Mouse (Mus musculus): Measurements from ENCODE around the gene Ambra1. TPM values are rescaled to one million over a fixed set of nuclear protein-coding genes. Genes with fewer than 3 reads are reported as not detected.

Gene Ambra1
- total and polyA plus RNA-seq, 3 experiments: 15.8 to 27.1 (median 21.9) TPM

GRCm38 (mm10) chr2:91960459-91960858, 230.5 kb downstream of the Ambra1 start:
- H3K27ac ChIP-seq (ENCODE audit: insufficient read depth, low read depth): no peak overlapping the region
- H3K79me2 ChIP-seq (replicated peaks; ENCODE audit: control insufficient read depth, extremely low read depth, insufficient read depth, poor library complexity, severe bottlenecking): peaks cover 28% of the 10 kb centered on the region
- TF ChIP-seq JUN (IDR thresholded peaks at IDR 0.05; ENCODE audit: insufficient read depth, low read depth, low read length) (no peak), CTCF (conservative IDR thresholded peaks at IDR 0.05 in 1 of 2, IDR thresholded peaks at IDR 0.05 in 1 of 2; ENCODE audit: low read depth in 2 of 2, low read length in 2 of 2) (no peak), ELF1 (IDR thresholded peaks at IDR 0.05; ENCODE audit: low read depth, low read length) (no peak), NELFE (IDR thresholded peaks at IDR 0.05; ENCODE audit: low read depth, low read length) (no peak), GABPA (IDR thresholded peaks at IDR 0.05; ENCODE audit: insufficient replicate concordance, low read depth, low read length) (no peak), USF2 (conservative IDR thresholded peaks at IDR 0.05; ENCODE audit: low read depth, low read length) (no peak)
- in situ Hi-C loops (cut with MboI; ENCODE audit: low pct_ligation_motif_present, low pct_unique_long_range_greater_than_20kb, low sequenced_read_pairs): no loop called here
- H3K4me1 ChIP-seq (ENCODE audit: control insufficient read depth in 1 of 2, insufficient read depth in 2 of 2): peaks cover 12 to 79% of the 10 kb centered on the region in 2 experiments
- H3K4me2 ChIP-seq (ENCODE audit: insufficient read depth, low read depth, poor library complexity, severe bottlenecking): no peak overlapping the region
- H3K4me3 ChIP-seq (replicated peaks in 1 of 3; ENCODE audit: low read depth in 2 of 3, low read length in 2 of 3, poor library complexity in 1 of 3): no peak overlapping the region
- no peaks in the 10 kb centered on the region for H3K9me3 ChIP-seq (replicated peaks; ENCODE audit: low read length)
- H3K27me3 ChIP-seq (replicated peaks): no peaks in the 10 kb centered on the region
- dilution Hi-C loops (cut with MboI; ENCODE audit: extremely low pct_ligation_motif_present, extremely low pct_unique_long_range_greater_than_20kb, low sequenced_read_pairs): no loop called here
- H3K9ac ChIP-seq (ENCODE audit: insufficient read depth, low read depth): no peak overlapping the region
- peaks cover 0 to 46% of the 10 kb centered on the region in 2 experiments for H3K36me3 ChIP-seq (replicated peaks in 1 of 2; ENCODE audit: control insufficient read depth in 1 of 2, insufficient read depth in 1 of 2, low read length in 1 of 2)
- DNase-seq (ENCODE audit: extremely low read depth): no peak

GRCm38 (mm10) chr2:91961901-91962761, 232.2 kb downstream of the Ambra1 start:
- H3K27ac ChIP-seq (ENCODE audit: insufficient read depth, low read depth): no peak overlapping the region
- dilution Hi-C loops (cut with MboI; ENCODE audit: extremely low pct_ligation_motif_present, extremely low pct_unique_long_range_greater_than_20kb, low sequenced_read_pairs): no loop called here
- H3K36me3 ChIP-seq (replicated peaks in 1 of 2; ENCODE audit: control insufficient read depth in 1 of 2, insufficient read depth in 1 of 2, low read length in 1 of 2): peaks cover 0 to 38% of the 10 kb centered on the region in 2 experiments
- H3K27me3 ChIP-seq (replicated peaks): peaks cover 5% of the 10 kb centered on the region
- H3K4me1 ChIP-seq (ENCODE audit: control insufficient read depth in 1 of 2, insufficient read depth in 2 of 2): peaks cover 15 to 75% of the 10 kb centered on the region in 2 experiments
- peak overlapping the region; percentile 72 to 91 (median 84) for H3K4me3 ChIP-seq (replicated peaks in 1 of 3; ENCODE audit: low read depth in 2 of 3, low read length in 2 of 3, poor library complexity in 1 of 3)
- TF ChIP-seq ZNF384 (IDR thresholded peaks at IDR 0.05; ENCODE audit: low read depth, low read length): peak; percentile 83
- no peak for TF ChIP-seq UBTF (IDR thresholded peaks at IDR 0.05; ENCODE audit: low read depth, low read length)
- TF ChIP-seq MXI1 (IDR thresholded peaks at IDR 0.05; ENCODE audit: low read depth, low read length): no peak
- no peak for TF ChIP-seq KAT2A (IDR thresholded peaks at IDR 0.05; ENCODE audit: insufficient replicate concordance, low read length)
- TF ChIP-seq ZKSCAN1 (IDR thresholded peaks at IDR 0.05; ENCODE audit: borderline replicate concordance, low read depth, low read length): no peak
- no peak for TF ChIP-seq SIN3A (IDR thresholded peaks at IDR 0.05; ENCODE audit: low read length)
- no peaks in the 10 kb centered on the region for H3K9me3 ChIP-seq (replicated peaks; ENCODE audit: low read length)
- H3K9ac ChIP-seq (ENCODE audit: insufficient read depth, low read depth): peak overlapping the region; percentile 84
- peak overlapping the region; percentile 92 for H3K4me2 ChIP-seq (ENCODE audit: insufficient read depth, low read depth, poor library complexity, severe bottlenecking)
- DNase-seq (ENCODE audit: extremely low read depth): no peak
- in situ Hi-C loops (cut with MboI; ENCODE audit: low pct_ligation_motif_present, low pct_unique_long_range_greater_than_20kb, low sequenced_read_pairs): no loop called here
- peaks cover 28% of the 10 kb centered on the region for H3K79me2 ChIP-seq (replicated peaks; ENCODE audit: control insufficient read depth, extremely low read depth, insufficient read depth, poor library complexity, severe bottlenecking)
